Mouse (Mus musculus) left cerebral cortex, postnatal 25 days (tissue): ENCODE data around the gene Kdm6b. TPM values are rescaled to one million over a fixed set of nuclear protein-coding genes. Genes with fewer than 3 reads are reported as not detected.

ENCODE experiments used
- DNase-seq, 2 experiments: peaks; one replicate each; pipeline ENCODE4 v3.0.0; 2022; ENCODE audit warnings: low spot score in 2 of 2, mixed read lengths in 1 of 2
- intact Hi-C: fragments of 180-260 bp; cut with DNase I; formaldehyde crosslinking; loops from one replicate; pipeline ENCODE4 v1.15.1; 2025
- total RNA-seq, 2 experiments: library from RNA; stranded (reverse); gene quantifications; 2 replicates each; pipeline ENCODE4 v1.2.3; 2021

Gene Kdm6b
- total RNA-seq, 2 experiments from 2014 or later: 23.3 to 25.3 TPM

DNA sequence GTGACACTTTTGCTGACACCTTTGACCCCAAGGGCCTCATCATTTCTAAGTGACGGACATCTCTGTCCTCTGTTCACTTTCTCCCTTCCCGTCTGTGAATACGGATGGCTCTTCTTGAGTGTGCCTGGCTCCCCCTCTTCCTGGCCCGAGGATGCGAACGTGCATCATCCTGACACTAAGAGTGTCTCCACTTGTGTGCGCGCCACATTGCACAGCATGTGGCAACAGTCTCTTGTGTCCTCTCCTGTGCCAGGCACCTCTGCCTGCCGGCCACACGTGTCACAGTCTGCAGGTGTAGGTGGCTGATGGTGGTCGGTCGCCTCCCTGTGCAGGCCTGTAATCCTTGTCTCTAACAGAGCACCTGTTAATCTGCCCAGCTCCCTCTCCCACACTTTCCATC is 41.9 kb downstream of the Kdm6b start:
- intact Hi-C loops: no loop called here
- no peak for DNase-seq

DNA sequence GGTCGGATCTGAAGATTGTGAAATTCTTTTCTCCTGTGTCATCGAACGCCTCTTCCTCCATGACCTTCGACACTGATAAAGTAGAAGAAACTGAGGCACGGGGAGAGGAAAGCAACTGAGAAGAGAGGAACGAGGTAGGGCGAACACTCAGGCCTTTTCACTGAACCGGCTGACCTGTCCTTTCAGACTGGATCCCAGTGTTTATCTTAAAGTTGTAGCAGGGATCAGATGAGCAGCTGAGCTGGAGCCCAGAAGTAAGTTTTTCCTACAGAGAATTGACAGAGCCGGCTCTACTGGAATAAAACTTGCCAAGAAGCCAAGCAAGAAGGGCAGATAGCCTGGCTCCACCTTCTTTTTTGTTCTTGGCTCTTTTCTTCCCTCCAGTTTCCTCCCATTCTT is 42.7 kb downstream of the Kdm6b start:
- intact Hi-C loops: no loop called here
- DNase-seq: no peak

DNA sequence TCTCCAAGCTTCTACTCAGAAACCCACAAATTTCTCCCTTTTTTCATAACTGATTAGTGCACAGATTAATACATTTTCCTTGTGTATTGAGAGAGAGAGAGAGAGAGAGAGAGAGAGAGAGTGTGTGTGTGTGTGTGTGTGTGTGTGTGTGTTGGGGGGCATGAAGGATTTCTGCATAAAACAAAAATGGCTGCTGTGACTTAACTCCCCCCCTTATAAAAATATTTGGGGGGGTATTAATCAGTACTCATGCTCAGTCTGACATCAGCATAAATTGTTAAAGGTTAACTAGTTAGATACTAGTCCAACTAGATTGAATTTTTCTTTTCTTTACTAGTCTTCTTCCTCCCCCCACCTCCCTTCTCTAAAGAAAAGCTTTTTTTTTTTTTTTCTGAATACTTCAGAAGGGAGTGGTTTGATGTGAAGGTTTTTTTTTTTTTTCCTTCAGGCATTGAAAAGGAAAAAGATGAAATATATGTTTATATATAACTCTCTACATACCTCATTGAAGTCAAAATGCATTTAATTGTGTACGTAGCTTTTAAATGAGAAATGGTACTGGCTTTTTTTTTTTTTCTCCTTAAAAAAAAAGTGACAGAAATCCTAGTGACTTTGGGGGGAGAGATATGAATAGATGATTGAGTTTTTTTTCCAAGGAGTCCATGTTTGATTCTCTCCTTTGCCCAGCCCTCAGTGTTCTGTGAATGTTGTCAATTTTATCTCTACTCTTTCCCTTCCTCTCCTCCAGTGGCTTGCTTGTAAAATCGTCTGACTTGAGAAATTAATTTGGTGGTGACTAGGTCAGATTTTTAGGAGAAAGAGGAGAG is 43.3 kb downstream of the Kdm6b start:
- intact Hi-C loops: loop anchor here (5.0 kb wide), 2 partner anchors 48 to 273 kb away; partner anchors contain the start of genes Cntrob, Per1 and Trappc1
- no peak for DNase-seq

DNA sequence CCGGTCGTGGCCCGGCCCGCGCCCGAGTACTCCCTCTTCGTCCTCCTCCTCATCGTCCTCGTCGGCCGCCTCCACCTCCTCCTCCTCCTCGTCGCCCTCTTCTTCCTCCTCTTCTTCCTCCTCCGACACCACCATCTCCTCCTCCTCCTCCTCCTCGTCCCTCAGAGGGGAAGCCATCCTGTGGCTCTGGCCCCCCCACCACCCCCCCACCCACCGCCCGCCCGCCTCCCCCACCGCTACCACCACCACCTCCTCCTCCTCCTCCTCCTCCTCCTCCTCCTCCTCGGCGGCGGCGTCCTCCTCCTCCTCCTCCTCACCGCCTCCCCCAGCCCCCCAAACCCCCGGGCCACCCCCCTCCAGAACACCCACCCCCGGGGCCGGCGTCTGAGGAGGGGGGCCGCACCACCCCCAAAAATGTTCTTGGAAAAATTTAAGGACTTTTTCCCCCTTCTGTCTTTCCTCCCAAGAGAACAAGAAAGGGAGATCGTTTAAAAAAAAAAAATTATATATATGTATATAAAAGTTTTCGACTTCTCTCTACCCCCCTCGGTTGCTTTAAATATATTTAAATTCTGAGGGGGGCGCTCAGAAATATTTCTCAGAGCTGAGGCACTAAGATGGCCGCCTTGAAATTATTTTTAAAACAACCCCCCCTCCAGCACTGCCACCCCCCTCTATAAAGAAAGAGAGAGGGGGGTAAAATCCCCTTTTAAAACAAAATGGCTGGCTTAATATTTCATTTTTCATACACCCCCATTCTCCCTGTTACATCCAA is 44.1 kb downstream of the Kdm6b start, which contains the start of gene Chd3:
Gene Chd3, minus strand, starts transcription at position 192 of the 775 bp plus-strand sequence.
- no peak for DNase-seq
- intact Hi-C loops: loop anchor here (5.0 kb wide), 2 partner anchors 47 to 272 kb away; partner anchors contain the start of genes Cntrob, Per1 and Trappc1

DNA sequence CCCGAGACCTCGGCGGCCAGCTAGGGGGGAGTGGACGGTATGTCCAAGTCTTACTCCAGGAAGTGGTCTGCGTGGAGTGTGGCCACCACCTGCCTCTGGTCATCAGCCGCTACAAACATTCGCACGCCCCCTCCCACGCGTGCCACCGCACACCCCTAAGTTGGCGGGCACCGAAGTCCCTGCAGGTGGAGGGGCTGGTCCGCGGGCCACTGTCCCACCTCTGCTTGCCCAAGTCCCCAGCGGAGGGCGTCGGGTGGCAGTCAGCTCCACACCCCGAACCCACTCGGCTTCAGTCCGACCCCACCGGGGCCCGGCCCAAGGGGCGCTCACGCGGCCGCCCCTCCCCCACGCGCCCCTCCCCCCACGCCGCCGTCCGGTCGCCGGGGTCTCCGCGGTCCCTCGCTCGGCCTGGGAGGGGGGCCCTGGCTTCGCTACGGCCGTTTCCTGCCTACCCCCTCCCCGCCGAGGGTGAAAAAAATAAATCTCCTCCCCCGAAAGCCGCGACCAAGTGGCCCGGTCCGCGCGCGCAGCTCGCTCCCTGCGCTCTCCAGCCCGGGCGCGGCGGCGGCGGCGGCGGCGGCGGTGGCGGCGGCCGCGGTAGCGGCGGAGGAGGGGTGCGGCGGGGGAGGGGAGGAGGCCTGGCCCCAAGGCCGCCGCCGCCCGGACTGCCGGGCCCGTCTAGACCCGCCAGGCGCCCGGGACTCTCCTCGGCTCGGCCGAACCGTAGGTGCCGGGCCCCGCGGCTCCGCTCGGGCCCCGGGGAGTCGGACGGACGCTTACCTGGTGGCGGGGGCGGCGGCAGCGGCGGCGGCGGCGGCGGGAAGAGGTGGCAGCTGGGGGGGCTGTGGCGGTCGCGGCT is 44.9 kb downstream of the Kdm6b start:
- DNase-seq: peak in 1 of 2 experiments; percentile 34
- intact Hi-C loops: loop anchor here (5.0 kb wide), 2 partner anchors 46 to 271 kb away; partner anchors contain the start of genes Cntrob, Per1 and Trappc1

DNA sequence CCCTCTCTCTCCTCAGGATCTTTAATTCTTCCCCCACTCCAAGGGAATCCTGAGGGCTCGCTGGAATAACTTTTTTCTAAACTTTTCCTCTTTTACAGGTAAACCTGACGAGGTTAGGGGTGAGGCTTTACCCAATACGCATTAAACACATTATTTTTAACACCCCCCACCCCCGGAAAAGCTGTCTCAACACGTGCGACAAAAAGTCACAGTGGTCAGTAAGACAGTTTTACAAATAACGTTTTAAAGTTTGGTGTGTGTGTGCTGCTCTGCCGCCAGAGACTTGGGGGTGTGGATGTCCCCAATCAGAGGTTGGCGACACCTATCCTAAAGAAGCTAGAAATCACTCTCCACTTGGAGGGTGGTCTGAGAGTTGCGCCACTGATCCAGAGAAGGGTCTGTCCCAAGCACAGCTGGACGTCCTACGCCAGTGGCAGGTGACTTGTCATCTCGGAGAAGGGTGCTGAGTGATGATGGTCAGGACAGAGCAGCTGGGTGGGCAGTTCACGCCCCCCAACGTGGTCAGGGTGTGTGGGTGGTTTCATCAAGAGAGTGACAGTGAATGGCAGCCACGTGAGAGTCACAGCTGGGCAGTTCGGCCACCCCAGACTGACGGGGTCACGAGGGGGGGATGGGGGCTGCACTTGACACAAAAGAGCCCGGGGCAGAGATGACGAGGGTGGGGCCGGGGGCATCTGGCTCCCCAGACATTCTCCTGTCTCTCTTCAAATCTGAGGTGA is 45.7 kb downstream of the Kdm6b start:
- DNase-seq: no peak
- intact Hi-C loops: loop anchor here (2.0 to 5.0 kb wide), 3 partner anchors 45 to 270 kb away; partner anchors contain the start of genes Cntrob, Per1 and Trappc1

DNA sequence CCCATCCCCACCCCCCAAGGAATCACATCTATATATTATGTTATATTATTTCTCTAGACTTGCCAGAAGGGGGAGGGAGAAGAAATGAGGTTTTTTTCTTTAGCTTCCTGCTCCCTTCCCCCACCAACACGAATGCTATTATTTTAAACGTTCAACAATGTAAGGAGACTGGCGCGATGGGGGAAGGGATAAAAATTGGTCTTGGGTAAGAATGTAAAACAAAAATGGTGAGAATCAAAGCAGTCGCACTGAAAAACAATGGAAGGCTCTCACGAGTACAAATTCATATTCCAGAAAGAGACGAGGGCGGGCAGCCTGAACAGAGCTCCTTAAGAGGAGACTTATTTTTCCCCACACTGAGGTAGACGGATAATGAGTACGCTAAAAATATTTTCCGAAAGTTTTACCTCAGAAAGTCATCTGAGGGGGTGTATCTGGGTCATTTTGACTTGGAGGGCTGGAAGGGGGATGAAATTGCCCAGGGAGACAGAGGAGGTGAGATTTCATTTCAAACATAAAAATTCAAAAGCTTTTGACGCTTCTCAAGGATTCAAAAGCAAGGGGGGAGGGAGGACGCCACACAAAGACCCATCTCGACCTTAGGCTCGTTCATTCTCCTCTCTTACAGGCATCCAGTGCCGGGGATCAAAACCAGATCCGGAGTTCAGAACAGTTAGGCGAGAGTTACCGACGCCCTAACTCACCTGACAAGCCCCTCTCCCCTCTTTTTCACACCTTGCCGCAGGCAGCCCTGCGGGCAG is 46.4 kb downstream of the Kdm6b start:
- intact Hi-C loops: loop anchor here (2.0 to 5.0 kb wide), 3 partner anchors 45 to 270 kb away; partner anchors contain the start of genes Cntrob, Per1 and Trappc1
- DNase-seq: peak; percentile 47 to 69

DNA sequence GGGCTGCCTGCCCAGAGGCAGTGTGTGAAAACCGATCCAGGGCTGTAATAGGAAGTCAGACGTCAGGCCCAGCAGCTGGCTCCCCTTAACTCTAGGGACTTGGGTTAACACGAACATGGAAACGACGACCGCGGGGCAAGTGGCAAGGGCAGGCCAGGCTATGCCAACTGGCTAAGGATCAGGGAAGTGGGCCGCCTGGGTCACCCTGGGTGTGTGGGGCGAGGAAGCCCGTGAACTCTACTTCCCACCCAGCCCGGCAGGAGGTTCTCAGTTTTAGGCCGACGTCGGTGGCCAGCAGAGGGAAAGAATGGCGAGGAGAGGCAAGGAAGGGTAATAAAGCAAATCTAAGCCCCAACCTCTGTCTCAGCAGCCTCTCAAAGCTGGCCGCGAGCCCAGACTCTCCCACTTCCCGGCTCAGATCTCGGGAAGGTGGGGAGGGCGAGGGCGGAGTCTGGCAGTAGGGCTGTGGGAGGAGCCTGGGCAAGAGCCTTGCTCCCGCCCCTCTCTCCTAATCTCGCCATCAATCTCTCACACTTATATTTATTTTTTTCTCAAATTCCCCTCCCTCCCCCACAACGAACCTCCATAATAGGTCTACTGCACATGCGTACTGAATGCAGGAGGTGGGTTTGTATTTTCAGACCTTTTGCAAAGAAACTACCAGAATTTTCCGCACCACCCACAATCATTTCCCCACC is 47.2 kb downstream of the Kdm6b start:
- DNase-seq: peak; percentile 95 to 99
- intact Hi-C loops: loop anchor here (2.0 to 5.0 kb wide), 3 partner anchors 44 to 269 kb away; partner anchors contain the start of genes Cntrob, Per1 and Trappc1

DNA sequence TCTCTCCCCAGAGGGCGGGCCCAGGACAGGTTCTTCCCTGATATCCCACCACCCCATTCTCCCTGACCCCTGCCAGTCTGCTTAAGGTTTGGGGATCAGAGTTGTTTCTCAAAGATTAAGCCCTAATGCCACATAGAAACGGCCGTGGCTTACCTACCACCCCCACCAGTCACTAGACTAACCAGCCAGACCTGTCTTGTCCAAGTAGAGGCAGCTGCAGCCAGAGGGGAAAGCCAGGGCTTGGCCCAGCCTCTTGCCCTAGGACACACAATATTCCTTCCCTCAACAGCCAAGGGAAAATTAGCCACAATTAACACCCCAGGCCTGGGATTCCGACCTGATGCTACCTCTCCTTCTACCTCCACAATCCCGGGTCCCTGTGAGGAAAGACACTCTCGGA is 47.8 kb downstream of the Kdm6b start:
- intact Hi-C loops: loop anchor here (2.0 to 5.0 kb wide), 3 partner anchors 43 to 268 kb away; partner anchors contain the start of genes Cntrob, Per1 and Trappc1
- DNase-seq: no peak

DNA sequence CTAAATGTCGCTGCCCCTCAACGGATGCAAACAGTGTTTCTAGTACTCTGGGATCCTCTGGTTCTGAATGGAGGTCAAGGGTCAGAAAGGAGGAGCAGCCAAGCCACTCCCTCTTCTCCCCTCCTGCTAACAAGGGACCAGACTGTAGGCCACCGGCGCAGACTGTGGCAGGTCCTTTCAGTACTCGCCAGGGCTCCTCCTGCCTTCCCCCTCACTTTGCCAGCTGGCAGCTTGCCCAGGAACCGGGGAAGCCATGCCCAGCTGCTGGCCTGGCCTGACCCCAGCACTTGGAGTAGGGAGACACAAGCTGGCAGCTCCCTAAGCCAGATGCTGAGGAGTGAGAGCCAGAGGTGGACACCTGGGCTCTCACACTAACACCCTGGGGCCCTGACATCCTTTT is 48.6 kb downstream of the Kdm6b start:
- DNase-seq: peak; percentile 84 to 91
- intact Hi-C loops: loop anchor here (5.0 kb wide), 2 partner anchors 43 to 268 kb away; partner anchors contain the start of genes Cntrob, Per1 and Trappc1

DNA sequence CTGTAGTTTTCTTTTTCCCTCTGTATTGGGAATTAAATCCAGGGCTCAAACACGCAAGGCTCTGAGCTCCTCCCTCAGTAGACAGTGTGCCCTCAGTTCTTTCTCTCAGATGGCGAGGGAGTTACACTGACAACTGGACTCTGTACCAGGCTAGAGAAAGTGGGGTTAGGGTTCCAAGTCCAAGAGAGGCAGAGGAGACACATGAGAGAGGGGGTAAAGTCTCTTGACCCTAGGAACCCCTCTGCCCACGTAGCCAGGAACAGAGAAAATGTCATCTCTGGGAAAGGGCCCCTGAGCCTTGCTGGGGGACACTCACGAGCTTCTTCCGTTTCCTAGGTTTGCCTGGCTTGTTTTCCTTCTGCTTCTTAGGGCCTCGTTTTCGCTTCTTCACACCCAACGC is 49.1 kb downstream of the Kdm6b start:
- no peak for DNase-seq
- intact Hi-C loops: no loop called here

DNA sequence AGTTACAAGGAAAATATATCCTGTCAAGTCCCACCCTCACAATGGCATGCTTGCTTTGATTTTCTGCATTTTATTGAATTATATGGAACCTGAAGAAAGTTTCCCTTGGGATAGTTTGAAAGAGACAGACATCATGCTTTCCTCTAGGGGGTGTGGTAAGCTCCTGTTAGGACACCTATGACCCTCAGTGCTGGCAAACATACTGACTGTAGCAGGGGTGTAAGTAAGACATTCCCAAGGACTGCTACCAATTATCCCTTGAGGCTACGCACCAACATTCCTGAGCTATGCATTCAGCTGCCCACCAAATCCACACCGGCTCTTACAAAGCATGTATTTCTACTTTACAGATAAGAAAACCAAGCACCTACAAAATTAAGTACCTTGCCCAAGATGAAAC is 51.0 kb downstream of the Kdm6b start:
- no peak for DNase-seq
- intact Hi-C loops: no loop called here

DNA sequence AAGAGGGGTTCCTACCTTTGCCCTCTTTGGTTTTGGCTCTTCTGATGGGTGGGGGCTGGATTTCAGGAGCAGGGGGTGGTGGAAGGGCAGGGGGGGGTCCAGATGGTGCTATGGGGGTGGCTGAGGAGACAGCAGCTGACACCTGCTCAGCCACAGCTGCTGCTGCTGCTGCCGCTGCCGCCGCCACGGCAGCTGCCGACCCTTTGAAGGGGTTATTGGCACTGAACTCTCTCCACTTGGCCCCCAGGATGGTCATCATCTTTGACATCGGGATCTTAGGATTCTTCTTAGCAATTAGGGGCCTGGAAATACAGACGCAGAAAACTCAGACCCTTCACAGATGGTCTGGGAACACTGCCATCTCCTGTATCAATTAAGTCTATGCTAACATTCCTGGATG is 51.5 kb downstream of the Kdm6b start:
- no peak for DNase-seq
- intact Hi-C loops: no loop called here

DNA sequence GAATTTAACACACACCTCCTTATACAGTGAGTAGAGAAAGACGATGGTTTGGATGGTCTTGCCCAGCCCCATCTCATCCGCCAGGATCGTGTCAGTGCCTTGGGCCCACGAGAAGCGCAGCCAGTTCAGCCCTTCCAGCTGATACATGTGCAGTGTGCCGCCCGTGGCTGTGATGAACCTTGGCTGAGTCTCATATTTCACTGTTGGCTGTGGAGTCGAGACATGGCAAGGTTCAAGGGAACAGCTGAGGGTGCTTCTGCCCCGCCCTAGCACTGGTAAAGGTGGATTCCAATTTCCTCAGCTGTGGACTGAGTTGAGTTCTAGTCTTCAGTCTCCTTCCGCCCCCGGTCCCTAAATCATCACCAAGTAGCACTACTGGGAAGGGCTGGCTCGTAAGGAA is 55.8 kb downstream of the Kdm6b start:
- intact Hi-C loops: no loop called here

DNA sequence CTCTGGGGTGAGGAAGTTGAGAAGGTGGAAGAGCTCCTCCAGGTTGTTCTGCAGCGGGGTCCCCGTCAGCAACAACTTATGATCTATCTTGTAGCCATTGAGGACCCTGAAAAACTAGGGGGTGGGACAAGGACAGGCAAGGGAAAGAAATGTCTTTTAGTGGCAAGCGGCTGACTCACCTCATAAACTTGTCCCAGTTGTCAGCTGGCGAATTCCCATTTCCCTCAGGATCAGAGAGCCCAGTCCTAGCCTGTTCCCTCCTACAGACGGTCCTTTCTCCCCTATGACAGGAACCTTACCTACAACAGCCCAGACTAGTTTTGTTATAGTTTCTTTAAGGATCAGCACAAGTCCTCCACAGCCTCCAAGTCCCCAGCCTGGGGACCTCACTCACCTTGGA is 56.9 kb downstream of the Kdm6b start:
- intact Hi-C loops: no loop called here
- no peak for DNase-seq

More for the DNA sequence above, 55.8 kb downstream of the Kdm6b start:
- DNase-seq: no peak
